Mouse (Mus musculus): ENCODE measurements at regions not wholly inside any gene's neighbourhood (a gene's known extent, or its start where the extent isn't known, plus 50 kb on each side); places are given as distances from the start of the nearest gene placed in this dataset.

DNA sequence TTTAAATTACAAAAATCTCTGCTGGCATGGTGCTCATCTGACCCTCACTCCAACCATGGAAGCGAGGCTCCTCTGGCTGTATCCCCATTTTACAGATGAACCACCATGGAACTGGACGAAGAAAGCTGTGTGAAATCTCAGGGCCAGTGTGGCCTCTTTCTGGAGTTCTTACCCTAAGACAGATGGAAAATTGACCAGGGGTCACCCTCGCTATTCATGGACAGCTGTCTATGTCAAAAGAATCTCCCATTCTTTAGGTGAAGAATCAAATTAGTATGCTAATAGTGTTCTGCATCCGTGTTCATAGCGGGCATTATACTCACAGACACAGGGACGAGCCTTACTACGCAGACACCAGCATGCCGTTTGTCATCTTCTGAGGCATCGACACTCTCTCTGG is 78.6 kb upstream of the Sox2 start:
- TF ChIP-seq CTCF (IDR thresholded peaks at IDR 0.05; ENCODE audit: control insufficient read depth, insufficient read depth, insufficient read length) (no peak), MYOD1 (IDR thresholded peaks at IDR 0.05; ENCODE audit: control insufficient read depth, insufficient read length, low read depth) (no peak), USF1 (IDR thresholded peaks at IDR 0.05; ENCODE audit: low read depth) (no peak), MYOG (IDR thresholded peaks at IDR 0.05; ENCODE audit: control insufficient read depth, extremely low read depth, insufficient read length) (no peak), MAX (IDR thresholded peaks at IDR 0.05) (no peak), CEBPB (IDR thresholded peaks at IDR 0.05; ENCODE audit: low read depth) (no peak)
